Mouse (Mus musculus): ENCODE data around the gene Speer1.
"Not testable (repeated sequence)": the region's sequence is repeated elsewhere in the genome, so short reads cannot be mapped to it uniquely, and the experiment has no call there.

Speer1 gene

DNA sequence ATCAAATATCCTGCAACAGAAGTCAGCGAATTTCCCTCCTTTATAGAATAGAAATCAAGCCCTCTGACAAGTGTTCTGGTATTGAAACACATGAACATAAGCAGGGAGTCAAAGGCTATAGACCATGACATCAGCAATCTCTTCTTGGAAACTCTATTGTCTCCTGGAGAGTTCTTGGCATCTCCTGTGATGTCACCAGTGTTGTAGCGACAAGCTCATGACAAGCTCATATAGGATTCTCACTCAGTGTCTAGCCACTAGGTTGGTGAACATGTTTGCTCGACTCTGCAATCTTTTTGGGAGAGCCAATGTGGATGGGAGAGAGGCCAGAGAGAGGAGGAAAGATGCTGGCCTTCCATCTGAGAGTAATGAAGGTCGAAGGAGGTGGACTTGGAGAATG is at the start of gene Speer1:
Gene Speer1, plus strand, starts transcription at position 301 of the 400 bp plus-strand sequence.
- in situ Hi-C loops (cut with MboI; ENCODE audit: low pct_unique_long_range_greater_than_20kb in 1 of 2, low sequenced_read_pairs in 2 of 2, unreplicated experiment in 1 of 2) = not testable (repeated sequence)

All from mouse embryonic stem cell (cell line).